Mouse (Mus musculus): Measurements from ENCODE around the gene Lbr. TPM values are rescaled to one million over a fixed set of nuclear protein-coding genes. Genes with fewer than 3 reads are reported as not detected.

Lbr gene
- polyA plus RNA-seq (2012; rRNA removed) = 183 and 201 TPM in 2 replicates

DNA sequence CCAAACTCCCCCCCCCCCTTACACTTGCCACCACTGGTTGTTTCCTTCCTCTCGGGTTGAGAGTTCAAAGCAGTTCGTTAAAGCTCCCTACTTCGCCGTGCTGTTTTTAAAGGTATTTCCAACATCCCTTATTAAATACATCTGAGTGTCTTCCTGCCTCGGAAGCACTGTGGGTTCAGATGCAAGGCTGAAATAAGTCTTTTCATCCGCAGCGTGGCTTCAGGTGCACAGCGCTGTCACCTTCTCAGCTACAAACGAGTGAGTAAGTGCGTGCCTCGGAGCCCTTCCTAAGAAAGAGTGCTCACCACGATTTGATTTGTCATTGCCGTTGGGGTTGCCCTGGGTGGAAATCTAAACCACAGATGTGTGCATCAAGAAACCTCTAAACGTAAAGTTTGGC is at the start of gene Lbr:
TSS of gene Lbr (minus strand) at position 266 of the 400 bp plus-strand sequence.
- no peak for TF ChIP-seq CTCF (IDR thresholded peaks at IDR 0.05; ENCODE audit: borderline replicate concordance, control insufficient read depth, extremely low read depth, insufficient read depth, low read length, poor library complexity)
- TF ChIP-seq POLR2A (IDR thresholded peaks at IDR 0.05; ENCODE audit: control insufficient read depth, extremely low read depth, insufficient read depth, low read length, poor library complexity) = no peak
- Histone ChIP-seq H3K27ac (ENCODE audit: control insufficient read depth, insufficient read depth, low read length) (peak within 1 kb of the TSS; percentile 92), H3K4me3 (ENCODE audit: control insufficient read depth, insufficient read depth, low read length) (peak within 1 kb of the TSS; percentile 80), H3K4me1 (replicated peaks; ENCODE audit: control insufficient read depth, insufficient read depth, low read length) (peaks cover 8% of the 10 kb centered on the region), H3K36me3 (ENCODE audit: control insufficient read depth, insufficient read depth, low read length) (0 out of 2 replicates have a peak, but pooled peaks cover 3% of the 10 kb centered on the region), H3K27me3 (ENCODE audit: control insufficient read depth, insufficient read depth, low read length) (no peaks in the 10 kb centered on the region)
- WGBS = 0% methylated on average over 14 of the region's 14 CpGs
- peak; percentile 61 for DNase-seq

DNA sequence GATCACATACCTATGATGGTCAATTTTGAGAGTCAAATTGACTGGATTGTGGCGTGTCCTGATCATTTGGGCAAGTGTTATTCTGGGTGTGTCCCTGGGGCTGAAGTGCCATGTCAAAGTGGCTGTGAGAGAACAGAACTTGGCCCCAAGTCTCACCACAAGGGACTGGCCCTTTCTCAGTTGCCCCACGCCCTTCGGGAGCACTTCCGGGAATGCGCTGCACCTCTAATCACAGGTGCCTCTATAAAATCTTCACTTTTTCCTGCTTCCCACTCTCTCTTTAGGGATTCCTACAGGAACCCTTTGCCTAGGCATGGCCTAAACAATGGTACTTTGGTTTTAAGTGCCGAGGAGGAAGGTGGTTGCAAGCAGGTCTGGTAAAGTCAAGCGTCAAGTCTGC is 46.8 kb upstream of the Lbr start:
- H3K27ac ChIP-seq (ENCODE audit: control insufficient read depth, insufficient read depth, low read length) = no peak overlapping the region
- WGBS = 94% methylated on average over 7 of the region's 7 CpGs
- no peaks in the 10 kb centered on the region for H3K4me1 ChIP-seq (replicated peaks; ENCODE audit: control insufficient read depth, insufficient read depth, low read length)
- H3K36me3 ChIP-seq (ENCODE audit: control insufficient read depth, insufficient read depth, low read length) = no peaks in the 10 kb centered on the region
- H3K27me3 ChIP-seq (ENCODE audit: control insufficient read depth, insufficient read depth, low read length) = no peaks in the 10 kb centered on the region
- no peak for DNase-seq
- no peak overlapping the region for H3K4me3 ChIP-seq (ENCODE audit: control insufficient read depth, insufficient read depth, low read length)
- TF ChIP-seq CTCF (IDR thresholded peaks at IDR 0.05; ENCODE audit: borderline replicate concordance, control insufficient read depth, extremely low read depth, insufficient read depth, low read length, poor library complexity) (no peak), POLR2A (IDR thresholded peaks at IDR 0.05; ENCODE audit: control insufficient read depth, extremely low read depth, insufficient read depth, low read length, poor library complexity) (no peak)

DNA sequence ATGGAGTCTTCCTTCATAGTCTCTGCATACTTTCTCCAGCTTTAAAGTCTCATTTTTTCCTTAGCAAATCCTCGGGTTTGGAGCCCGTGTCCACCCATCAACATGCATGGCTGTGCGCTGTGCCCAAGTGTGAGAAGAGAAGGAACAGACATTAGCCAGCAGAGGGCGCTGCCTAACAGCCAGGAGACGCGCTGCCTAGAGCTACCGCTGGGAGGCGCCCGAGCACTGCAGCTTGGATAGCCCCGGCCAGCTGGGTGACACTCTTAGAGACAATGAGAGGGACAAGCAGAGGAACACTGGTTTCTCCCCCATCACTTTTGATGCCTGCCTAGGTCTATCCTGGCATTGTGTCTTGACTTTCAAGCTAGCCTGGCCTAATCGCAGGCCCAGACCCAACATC is 46.0 kb upstream of the Lbr start:
- Histone ChIP-seq H3K27me3 (ENCODE audit: control insufficient read depth, insufficient read depth, low read length) (no peaks in the 10 kb centered on the region), H3K4me1 (replicated peaks; ENCODE audit: control insufficient read depth, insufficient read depth, low read length) (no peaks in the 10 kb centered on the region), H3K27ac (ENCODE audit: control insufficient read depth, insufficient read depth, low read length) (no peak overlapping the region), H3K36me3 (ENCODE audit: control insufficient read depth, insufficient read depth, low read length) (no peaks in the 10 kb centered on the region), H3K4me3 (ENCODE audit: control insufficient read depth, insufficient read depth, low read length) (no peak overlapping the region)
- TF ChIP-seq POLR2A (IDR thresholded peaks at IDR 0.05; ENCODE audit: control insufficient read depth, extremely low read depth, insufficient read depth, low read length, poor library complexity) (no peak), CTCF (IDR thresholded peaks at IDR 0.05; ENCODE audit: borderline replicate concordance, control insufficient read depth, extremely low read depth, insufficient read depth, low read length, poor library complexity) (peak; percentile 100)
- DNase-seq = peak; percentile 88
- 4% methylated on average over 11 of the region's 11 CpGs for WGBS

DNA sequence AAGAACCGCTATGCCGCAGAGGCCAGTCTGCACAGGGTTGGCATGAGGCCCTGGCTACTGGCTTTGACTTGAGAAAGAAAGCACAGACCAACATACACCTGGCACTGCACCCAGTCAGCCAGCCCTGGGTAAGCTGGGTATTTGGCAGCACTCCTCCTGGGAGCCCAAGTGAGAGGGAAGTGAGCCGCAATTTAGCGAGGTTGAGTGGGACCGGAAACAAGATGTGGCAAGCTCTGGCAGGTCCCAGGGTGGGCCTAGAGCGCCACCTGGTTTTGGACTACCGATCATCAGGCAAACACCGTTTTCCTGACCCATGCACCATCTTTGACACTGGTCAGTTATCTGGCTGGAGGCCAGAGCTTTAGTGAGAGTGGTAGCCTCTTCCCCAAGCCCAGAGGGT is 38.7 kb upstream of the Lbr start:
- WGBS = 13% methylated on average over 8 of the region's 8 CpGs
- H3K4me1 ChIP-seq (replicated peaks; ENCODE audit: control insufficient read depth, insufficient read depth, low read length) = peaks cover 36% of the 10 kb centered on the region
- peak; percentile 80 for DNase-seq
- H3K27ac ChIP-seq (ENCODE audit: control insufficient read depth, insufficient read depth, low read length) = peak overlapping the region; percentile 26; the same call in 1 of the 2 replicates
- H3K4me3 ChIP-seq (ENCODE audit: control insufficient read depth, insufficient read depth, low read length) = no peak overlapping the region
- no peaks in the 10 kb centered on the region for H3K36me3 ChIP-seq (ENCODE audit: control insufficient read depth, insufficient read depth, low read length)
- TF ChIP-seq POLR2A (IDR thresholded peaks at IDR 0.05; ENCODE audit: control insufficient read depth, extremely low read depth, insufficient read depth, low read length, poor library complexity) = no peak
- TF ChIP-seq CTCF (IDR thresholded peaks at IDR 0.05; ENCODE audit: borderline replicate concordance, control insufficient read depth, extremely low read depth, insufficient read depth, low read length, poor library complexity) = peak; percentile 88; the same call in 1 of the 2 replicates
- no peaks in the 10 kb centered on the region for H3K27me3 ChIP-seq (ENCODE audit: control insufficient read depth, insufficient read depth, low read length)

DNA sequence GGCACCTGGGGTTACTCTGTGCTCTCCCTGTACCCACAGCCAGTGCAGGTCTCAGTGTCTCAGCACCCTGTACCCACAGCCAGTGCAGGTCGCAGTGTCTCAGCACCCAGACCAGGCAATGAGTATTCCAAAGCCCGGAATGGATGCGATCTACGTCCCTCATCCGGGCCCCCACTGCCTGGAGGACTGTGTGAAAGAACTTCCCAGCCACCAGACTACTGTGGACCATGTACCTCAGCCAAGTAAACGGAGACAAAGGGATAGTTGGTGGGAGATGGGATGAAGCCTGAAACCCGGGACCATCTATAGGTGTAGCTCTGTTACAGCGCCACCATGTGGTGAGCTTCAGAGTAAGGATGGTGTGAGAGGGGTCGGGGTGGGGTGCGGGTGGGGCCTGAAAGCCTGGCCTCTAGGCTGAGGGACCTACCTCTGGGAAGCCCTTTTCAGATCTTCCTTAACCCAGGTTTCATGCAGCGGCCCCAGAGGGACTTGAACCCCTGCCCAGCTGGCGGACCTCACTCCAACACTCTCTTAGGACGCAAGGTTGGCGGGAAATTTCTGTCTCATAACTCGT is 38.0 kb upstream of the Lbr start:
- Histone ChIP-seq H3K27me3 (ENCODE audit: control insufficient read depth, insufficient read depth, low read length) (no peaks in the 10 kb centered on the region), H3K27ac (ENCODE audit: control insufficient read depth, insufficient read depth, low read length) (peak overlapping the region; percentile 26; the same call in 1 of the 2 replicates), H3K4me3 (ENCODE audit: control insufficient read depth, insufficient read depth, low read length) (no peak overlapping the region), H3K4me1 (replicated peaks; ENCODE audit: control insufficient read depth, insufficient read depth, low read length) (peaks cover 36% of the 10 kb centered on the region), H3K36me3 (ENCODE audit: control insufficient read depth, insufficient read depth, low read length) (no peaks in the 10 kb centered on the region)
- TF ChIP-seq POLR2A (IDR thresholded peaks at IDR 0.05; ENCODE audit: control insufficient read depth, extremely low read depth, insufficient read depth, low read length, poor library complexity) (no peak), CTCF (IDR thresholded peaks at IDR 0.05; ENCODE audit: borderline replicate concordance, control insufficient read depth, extremely low read depth, insufficient read depth, low read length, poor library complexity) (peak; percentile 18; the same call in 1 of the 2 replicates)
- peak; percentile 35 for DNase-seq
- WGBS = 80% methylated on average over 15 of the region's 15 CpGs

DNA sequence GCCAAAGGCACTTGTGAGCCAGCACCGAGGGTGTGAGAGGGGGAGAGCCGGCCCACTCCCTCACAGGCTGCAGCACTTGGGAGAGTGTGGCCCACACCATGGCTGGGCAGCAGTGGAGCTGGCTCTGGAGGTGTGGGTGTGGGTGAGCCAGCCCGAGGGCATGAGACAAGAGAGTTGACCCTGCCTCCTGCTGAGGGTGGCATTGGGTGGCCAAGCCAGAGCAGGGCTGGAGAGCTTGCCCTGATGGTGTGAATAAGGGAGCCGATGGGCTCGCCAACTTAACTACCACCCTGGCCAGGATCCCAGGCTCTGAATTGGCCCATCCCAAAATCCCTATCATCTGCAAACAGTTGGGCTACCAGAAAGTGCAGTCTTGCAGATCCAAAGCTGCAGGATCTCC is 35.6 kb upstream of the Lbr start:
- H3K27me3 ChIP-seq (ENCODE audit: control insufficient read depth, insufficient read depth, low read length) = no peaks in the 10 kb centered on the region
- 85% methylated on average over 5 of the region's 5 CpGs for WGBS
- no peak for DNase-seq
- H3K4me3 ChIP-seq (ENCODE audit: control insufficient read depth, insufficient read depth, low read length) = no peak overlapping the region
- H3K4me1 ChIP-seq (replicated peaks; ENCODE audit: control insufficient read depth, insufficient read depth, low read length) = peaks cover 47% of the 10 kb centered on the region
- H3K27ac ChIP-seq (ENCODE audit: control insufficient read depth, insufficient read depth, low read length) = no peak overlapping the region
- TF ChIP-seq CTCF (IDR thresholded peaks at IDR 0.05; ENCODE audit: borderline replicate concordance, control insufficient read depth, extremely low read depth, insufficient read depth, low read length, poor library complexity) = no peak
- TF ChIP-seq POLR2A (IDR thresholded peaks at IDR 0.05; ENCODE audit: control insufficient read depth, extremely low read depth, insufficient read depth, low read length, poor library complexity) = no peak
- H3K36me3 ChIP-seq (ENCODE audit: control insufficient read depth, insufficient read depth, low read length) = no peaks in the 10 kb centered on the region
